Mouse (Mus musculus): Measurements from ENCODE around the gene Nr1h2.

- TF ChIP-seq GATA1 (IDR thresholded peaks at IDR 0.05; ENCODE audit: low read length) (no peak), TAL1 (IDR thresholded peaks at IDR 0.05; ENCODE audit: low read length) (no peak)
Measured at GRCm38 (mm10) chr7:44585606-44586005, 31.9 kb upstream of the Nr1h2 start.

All from erythroblast, embryonic 14.5 days (primary cell).